Mouse (Mus musculus): Measurements from ENCODE around the gene Snx9. TPM values are rescaled to one million over a fixed set of nuclear protein-coding genes. Genes with fewer than 3 reads are reported as not detected.
A peak's percentile ranks its signal among the peaks of the same experiment; 100 is the strongest.

Snx9 gene
- polyA plus RNA-seq, 1 experiment: 89.9 TPM

DNA sequence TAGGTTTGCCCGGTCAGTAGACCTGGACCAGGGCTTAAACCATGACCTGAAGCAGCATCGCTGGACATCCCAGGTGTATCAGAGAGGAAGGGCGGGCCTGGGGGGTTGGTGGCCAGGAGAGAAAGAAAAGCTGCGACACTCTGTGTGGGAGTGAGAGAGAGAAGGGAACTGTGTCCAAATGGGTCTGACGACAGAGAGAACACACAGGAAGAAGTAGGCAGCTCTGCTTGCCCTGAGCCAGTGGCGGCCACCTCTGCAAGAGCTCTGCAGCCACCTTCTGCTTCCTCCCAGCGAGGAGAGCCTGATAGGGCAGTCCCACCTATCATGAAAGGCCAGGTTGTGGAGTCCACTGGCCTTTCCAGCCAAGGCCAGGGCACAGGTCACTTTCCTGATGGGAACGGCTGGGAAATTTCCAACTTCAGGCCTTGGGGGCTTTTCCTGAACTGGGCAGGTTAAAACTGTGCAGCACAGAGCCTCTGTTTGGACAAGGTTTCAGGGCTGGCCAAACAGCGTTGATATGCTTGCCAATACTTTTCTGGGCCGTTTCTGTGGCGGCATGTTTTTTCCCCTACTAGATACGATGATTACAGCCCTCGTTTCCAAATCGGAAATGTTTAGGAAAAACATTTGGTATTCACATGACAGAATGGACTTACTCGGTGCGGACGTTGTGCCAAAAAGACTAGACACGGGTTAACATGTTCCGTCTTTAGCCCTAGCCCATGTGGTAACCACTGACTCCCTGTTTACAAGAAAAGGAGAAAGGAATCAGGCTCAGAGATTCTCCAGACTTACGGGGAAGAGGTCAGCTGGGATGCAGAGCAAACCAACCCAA lies 135.3 kb downstream of the Snx9 start:
- Histone ChIP-seq H3K27ac (ENCODE audit: insufficient read depth, low read length) (peak overlapping the region; percentile 84), H3K4me1 (ENCODE audit: control insufficient read depth, insufficient read depth, low read length) (peaks cover 22% of the 10 kb centered on the region), H3K4me3 (ENCODE audit: insufficient read depth, low read length) (no peak overlapping the region)
- TF ChIP-seq POLR2A (IDR thresholded peaks at IDR 0.05; ENCODE audit: low read depth, low read length) (no peak; the same call in 1 of the 2 replicates), CTCF (IDR thresholded peaks at IDR 0.05; ENCODE audit: borderline replicate concordance, insufficient read depth, low read length) (no peak)

DNA sequence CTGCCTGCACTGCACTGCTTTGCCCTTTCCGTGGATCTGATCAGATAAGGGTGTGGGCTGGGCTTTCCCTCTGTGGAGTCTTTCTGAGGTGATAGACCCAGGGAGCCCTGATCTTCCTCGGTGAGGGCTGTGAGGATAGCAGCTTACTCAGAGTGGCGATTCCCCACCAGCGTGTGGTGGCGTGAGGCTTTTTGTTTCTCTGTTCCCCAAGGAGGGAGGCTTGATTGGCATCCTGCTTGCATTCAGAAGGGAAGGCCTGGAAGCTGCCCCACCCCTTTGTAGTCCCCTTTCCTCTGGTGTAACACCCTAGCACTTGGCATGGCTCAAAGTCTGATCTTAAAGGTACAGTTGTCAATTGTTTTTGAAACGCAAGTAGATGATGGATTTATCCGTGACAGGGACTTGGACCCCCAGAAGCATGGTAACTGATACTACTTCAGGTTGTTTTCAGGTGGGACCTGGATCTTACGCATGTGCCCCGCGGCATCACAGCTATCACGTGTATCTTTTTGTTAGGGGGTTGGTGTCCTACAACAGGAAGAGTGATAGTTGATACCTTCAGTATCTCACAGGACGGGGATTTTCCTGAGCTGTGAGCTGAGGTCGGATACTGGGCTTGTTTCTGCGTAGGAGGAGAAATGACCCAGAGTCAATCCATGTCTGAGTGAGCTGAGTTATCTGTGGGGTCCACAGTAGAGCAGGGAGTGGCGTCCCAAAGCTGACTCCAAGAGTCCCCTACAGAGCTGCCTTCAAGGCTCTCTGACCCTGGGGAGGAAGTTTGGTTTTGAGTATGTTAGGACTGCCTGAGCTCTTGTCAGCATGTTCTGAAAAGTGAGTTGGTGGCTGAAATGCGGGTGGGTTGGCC lies 136.2 kb downstream of the Snx9 start:
- TF ChIP-seq POLR2A (IDR thresholded peaks at IDR 0.05; ENCODE audit: low read depth, low read length) (no peak), CTCF (IDR thresholded peaks at IDR 0.05; ENCODE audit: borderline replicate concordance, insufficient read depth, low read length) (no peak)
- H3K27ac ChIP-seq (ENCODE audit: insufficient read depth, low read length): peak overlapping the region; percentile 84
- H3K4me1 ChIP-seq (ENCODE audit: control insufficient read depth, insufficient read depth, low read length): peaks cover 22% of the 10 kb centered on the region
- H3K4me3 ChIP-seq (ENCODE audit: insufficient read depth, low read length): no peak overlapping the region

- Histone ChIP-seq H3K27ac (ENCODE audit: insufficient read depth, low read length) (peak overlapping the region; percentile 84), H3K4me1 (ENCODE audit: control insufficient read depth, insufficient read depth, low read length) (peaks cover 23% of the 10 kb centered on the region), H3K4me3 (ENCODE audit: insufficient read depth, low read length) (no peak overlapping the region)
- TF ChIP-seq POLR2A (IDR thresholded peaks at IDR 0.05; ENCODE audit: low read depth, low read length) (no peak), CTCF (IDR thresholded peaks at IDR 0.05; ENCODE audit: borderline replicate concordance, insufficient read depth, low read length) (no peak)
Measured at GRCm38 (mm10) chr17:5977921-5978504, 136.9 kb downstream of the Snx9 start.

DNA sequence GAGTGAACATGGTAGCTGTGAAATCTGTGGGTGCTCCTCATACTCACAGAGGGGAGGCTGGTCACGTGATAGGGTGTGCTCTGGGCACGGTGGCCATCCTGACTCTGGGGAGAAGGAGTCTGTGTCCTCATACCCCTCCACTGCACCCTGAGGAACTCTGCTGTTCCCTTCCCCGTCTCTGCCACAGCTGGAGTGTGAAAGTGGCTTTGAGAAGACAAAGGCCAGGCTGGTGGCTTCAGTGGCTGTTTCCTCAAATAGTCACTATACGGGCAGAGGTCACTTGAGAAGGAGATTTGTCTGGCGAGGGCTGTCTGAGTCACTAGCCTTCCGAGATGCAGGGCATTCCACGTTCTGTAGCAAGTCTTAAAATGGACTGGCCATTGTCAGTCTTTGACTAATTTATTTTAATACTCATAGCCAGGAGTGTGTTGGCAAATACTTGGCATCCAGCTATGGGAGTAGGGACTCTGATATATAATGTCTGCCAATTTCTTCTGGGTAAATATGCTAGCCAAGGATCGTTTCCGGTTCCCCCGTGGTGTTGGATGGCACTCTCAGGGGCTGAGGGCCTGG lies 137.5 kb downstream of the Snx9 start:
- Histone ChIP-seq H3K4me1 (ENCODE audit: control insufficient read depth, insufficient read depth, low read length) (peaks cover 25% of the 10 kb centered on the region), H3K27ac (ENCODE audit: insufficient read depth, low read length) (peak overlapping the region; percentile 84), H3K4me3 (ENCODE audit: insufficient read depth, low read length) (no peak overlapping the region)
- TF ChIP-seq POLR2A (IDR thresholded peaks at IDR 0.05; ENCODE audit: low read depth, low read length): no peak
- no peak for TF ChIP-seq CTCF (IDR thresholded peaks at IDR 0.05; ENCODE audit: borderline replicate concordance, insufficient read depth, low read length)

DNA sequence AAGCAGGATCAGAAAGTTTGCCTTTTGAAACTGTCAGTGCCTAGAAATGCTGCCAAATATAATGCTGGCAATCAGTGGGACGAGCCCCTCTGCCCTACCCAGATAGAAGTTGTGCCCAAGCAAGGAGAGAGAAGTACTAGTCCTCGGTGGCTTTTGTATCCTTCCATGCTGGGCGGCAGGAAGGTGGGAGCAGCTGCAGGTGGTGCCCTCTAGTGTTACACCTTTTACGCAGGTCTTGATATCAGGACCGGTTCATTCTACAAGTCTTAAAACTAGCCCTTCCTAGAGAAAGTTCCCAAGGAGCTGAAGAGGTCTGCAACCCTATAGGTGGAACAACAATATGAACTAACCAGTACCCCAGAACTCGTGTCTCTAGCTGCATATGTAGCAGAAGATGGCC lies 139.7 kb downstream of the Snx9 start:
- peaks cover 30% of the 10 kb centered on the region for H3K4me1 ChIP-seq (ENCODE audit: control insufficient read depth, insufficient read depth, low read length)
- TF ChIP-seq CTCF (IDR thresholded peaks at IDR 0.05; ENCODE audit: borderline replicate concordance, insufficient read depth, low read length) (no peak; the same call in 1 of the 2 replicates), POLR2A (IDR thresholded peaks at IDR 0.05; ENCODE audit: low read depth, low read length) (no peak)
- H3K4me3 ChIP-seq (ENCODE audit: insufficient read depth, low read length): no peak overlapping the region
- H3K27ac ChIP-seq (ENCODE audit: insufficient read depth, low read length): no peak overlapping the region

Other genes with a start within 250 kb of the Snx9 start
- 19.9 and 22.1 TPM in 2 replicates for gene Synj2, start 100.0 kb downstream of the Snx9 start, polyA plus RNA-seq (2011; ENCODE audit: insufficient read length, low read depth, missing spikeins)
- gene Serac1, start 238.4 kb downstream of the Snx9 start, polyA plus RNA-seq (2011; ENCODE audit: insufficient read length, low read depth, missing spikeins): 4.5 and 4.7 TPM in 2 replicates
- 69.2 and 75.1 TPM in 2 replicates for gene Gtf2h5, start 238.5 kb downstream of the Snx9 start, polyA plus RNA-seq (2011; ENCODE audit: insufficient read length, low read depth, missing spikeins)

Data from embryonic fibroblast, embryonic 13.5 days (primary cell).